Mouse (Mus musculus) hindlimb bud, embryonic 11.5 days (tissue): ENCODE measurements around the gene Klhl3.

Experiments
- DNase-seq: peaks from one replicate; pipeline ENCODE4 v3.0.0-alpha.2; 2012; ENCODE audit warnings: low read depth, low spot score; ENCODE audit errors: extremely low spot score

Gene Klhl3

DNA sequence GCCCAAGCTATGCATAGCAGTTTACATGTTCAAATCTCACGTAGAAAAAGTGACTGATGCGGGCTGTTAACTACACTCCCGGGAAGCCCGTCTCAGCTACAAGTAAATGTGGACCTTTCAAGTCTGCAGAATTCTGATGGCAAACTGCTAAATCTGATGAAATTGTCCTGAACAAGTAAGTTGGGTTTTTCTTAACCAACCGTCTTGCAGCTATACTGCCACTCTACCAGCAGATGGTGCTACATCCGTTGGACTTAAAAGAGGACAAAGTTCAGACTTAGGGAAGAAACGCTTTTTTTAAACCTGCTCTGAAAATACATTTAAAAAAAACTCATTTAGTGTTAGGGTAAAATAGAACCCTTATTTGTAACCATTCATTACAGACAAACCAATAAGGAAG lies 12.7 kb upstream of the Klhl3 start:
- no peak for DNase-seq

DNA sequence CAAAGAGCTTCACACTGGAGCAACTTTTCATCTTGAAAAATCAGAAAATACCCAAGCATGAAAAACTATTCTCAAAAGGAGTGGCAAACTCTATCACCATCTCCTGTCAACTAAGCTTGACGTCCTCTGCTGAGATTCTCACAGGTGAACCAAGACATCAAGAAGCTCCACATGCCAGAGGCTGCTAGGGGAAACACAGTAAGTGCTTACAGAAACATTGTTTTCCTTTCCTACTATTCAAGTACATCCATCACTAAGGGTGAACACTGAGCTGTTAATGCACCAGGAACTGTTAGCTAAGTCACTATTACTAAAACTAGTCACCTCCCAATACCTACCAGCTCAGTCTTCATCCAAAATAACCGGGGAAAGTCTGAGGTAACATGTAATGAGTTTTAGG lies 11.6 kb upstream of the Klhl3 start:
- DNase-seq, result no peak

- DNase-seq, result no peak
Measured at GRCm38 (mm10) chr13:58124278-58124677, 10.9 kb upstream of the Klhl3 start.

- DNase-seq, result no peak
Measured at GRCm38 (mm10) chr13:58123381-58123780, 10.0 kb upstream of the Klhl3 start.

- no peak for DNase-seq
Measured at GRCm38 (mm10) chr13:58122786-58123297, 9.4 kb upstream of the Klhl3 start.

- DNase-seq, result no peak
Measured at GRCm38 (mm10) chr13:58117318-58118017, 4.1 kb upstream of the Klhl3 start.

- no peak for DNase-seq
Measured at GRCm38 (mm10) chr13:58116801-58117200, 3.4 kb upstream of the Klhl3 start.

DNA sequence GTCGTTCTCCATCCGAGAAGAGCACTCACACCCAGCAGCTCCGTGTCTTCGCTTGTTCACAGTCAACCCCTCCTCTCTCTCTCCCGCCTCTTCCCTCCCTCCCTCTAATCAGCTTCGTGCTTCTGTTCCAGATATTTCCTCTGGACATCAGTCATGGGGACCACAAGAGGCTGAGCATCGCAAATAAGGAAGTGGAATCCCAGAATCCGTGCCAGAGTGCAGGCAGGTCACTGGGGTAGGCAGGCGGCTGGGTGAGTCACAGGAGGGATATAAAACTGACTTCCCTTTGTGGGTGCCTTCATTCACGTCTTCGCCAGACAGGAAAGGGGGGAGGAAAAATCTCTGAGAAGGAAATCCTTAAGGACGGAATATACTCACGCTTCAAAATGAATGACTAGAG lies 1.8 kb upstream of the Klhl3 start:
- DNase-seq, result no peak

DNA sequence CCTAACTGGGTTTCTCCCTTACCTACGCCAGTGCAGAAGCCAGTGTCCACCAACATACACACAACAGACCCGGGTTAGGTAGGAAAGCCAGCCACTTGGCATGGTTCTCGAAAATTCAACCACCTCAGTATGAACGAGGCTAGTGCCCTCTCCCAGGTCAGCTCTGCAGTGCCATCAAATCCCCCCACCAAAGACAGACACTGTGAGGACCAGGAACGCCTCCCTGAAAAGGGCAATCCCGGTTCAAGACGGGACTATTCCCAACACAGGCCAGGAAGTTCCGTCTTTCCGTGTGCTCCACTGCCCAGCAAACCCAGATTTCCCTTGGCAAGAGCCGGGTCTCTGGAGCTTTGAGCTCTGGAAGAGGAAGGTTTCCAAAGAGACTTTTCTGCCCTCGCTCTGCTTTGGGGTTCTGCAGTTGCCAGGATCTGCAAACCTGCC lies 771 bp downstream of the Klhl3 start:
- DNase-seq, result no peak

DNA sequence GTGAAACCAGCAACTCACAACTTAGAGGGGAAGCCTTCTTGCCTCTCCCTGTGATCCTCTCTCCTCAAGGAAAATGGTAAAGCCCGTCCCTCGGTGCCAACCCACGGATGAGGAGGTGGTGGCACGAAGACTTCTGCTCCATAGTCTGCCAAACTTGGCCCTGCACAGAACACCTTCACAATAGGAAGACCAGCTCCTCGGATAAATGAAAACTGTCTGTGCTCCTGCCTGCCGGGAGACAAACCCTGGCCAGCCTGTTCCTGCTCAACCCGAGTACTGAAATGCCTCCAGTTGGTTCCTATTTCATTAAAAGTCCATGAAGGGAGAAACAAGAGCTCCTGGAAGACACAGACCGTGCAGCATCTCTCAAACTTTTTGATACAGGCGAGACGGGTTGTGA lies 1.2 kb downstream of the Klhl3 start:
- no peak for DNase-seq

DNA sequence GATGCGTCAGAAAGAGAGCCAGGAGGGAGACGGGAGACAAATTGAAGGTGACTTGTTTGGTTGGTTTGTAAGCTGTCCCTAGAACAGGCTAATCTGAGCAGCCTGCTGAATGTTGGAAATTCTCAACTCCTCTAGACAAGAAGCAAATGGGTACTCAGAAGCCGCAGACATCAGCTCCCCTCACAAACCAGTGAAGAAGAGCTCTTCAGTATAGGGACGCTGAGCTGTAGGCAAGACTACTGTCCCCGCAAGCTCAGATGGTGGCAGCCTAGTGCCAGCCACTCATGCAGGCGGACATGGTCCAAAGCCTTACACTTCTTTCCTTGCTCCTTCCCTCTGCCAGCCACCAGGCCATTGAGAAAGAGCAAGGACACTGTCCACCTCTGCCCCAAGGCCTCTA lies 2.1 kb downstream of the Klhl3 start:
- DNase-seq, result no peak

DNA sequence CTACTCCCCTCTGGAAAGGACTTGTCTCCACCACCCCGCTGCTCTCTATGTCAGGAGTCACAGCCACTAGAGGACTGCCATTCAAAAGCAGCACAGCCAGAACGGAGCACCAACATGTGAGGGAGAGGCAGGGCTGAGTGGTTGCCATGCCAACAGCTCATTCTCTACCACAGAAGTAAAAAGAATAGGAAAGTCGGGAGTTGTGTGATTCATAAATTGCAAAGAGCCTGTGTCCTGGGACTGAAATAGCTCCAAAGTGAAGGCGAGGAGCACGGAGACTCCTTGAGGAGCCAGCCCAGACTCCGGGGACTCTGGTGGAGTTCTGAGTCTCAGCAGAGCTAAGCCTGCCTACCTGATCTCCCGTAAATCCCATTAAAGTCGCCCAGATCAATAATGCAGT lies 22.7 kb downstream of the Klhl3 start:
- DNase-seq, result no peak

DNA sequence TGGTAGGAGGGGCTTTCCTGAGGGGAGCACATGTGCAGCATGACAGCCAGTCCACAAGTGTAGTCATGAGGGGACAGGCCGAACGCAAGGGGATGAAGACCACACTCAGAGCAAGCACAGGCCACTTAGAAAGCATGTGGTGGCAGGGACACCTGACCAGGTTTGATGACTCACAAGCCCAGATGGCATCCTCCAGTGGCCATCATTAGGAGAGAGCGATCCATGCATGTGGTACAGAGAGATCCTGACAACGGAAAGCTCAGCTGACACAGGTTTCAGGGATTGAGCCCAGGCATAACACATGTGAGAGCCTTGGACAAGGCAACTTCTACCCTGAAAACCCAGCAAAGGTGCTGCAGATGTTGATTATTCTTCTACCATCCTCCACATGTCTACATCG lies 29.0 kb downstream of the Klhl3 start:
- no peak for DNase-seq

DNA sequence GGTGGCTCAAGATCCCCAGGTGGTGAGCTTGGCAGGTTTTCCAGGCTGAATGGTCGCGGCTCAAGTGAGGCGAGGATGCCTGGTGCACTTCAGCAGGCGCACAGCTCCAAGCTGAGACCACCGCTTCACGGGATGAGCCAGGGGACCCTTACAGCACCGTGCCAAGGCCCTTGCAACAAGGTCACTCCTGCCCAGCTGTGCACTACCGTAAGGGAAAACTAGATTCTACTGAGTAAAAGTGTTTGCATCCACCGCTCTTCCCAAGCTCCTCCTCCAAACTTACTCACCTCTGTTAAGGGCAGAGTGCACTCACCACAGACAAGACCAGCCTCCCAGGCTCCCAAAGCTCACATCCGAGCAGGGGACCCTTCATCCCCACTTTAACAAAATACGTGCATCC lies 29.9 kb downstream of the Klhl3 start:
- DNase-seq, result no peak

GRCm38 (mm10) chr13:58083048-58083447 lies 30.3 kb downstream of the Klhl3 start:
- DNase-seq, result no peak

GRCm38 (mm10) chr13:58078361-58078760 lies 35.0 kb downstream of the Klhl3 start:
- no peak for DNase-seq

DNA sequence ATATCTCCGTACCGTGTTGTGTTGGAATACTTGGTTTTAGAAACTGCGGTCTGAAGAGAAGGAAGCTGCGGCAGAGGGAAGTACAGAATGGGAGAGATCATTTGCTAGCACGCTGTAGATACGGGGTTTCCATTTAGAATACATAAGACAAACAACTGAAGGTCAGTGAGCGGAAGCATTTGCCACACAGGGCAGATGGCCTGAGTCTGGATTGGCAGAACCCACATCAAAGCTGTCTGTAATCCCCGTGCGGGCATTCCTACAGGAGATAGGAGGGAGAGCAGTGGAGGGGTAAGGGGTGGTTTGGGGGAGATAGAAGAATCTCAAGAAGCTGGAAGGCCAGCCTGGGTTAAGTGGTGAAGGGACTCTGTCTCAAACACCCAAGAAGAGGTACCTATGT lies 38.5 kb downstream of the Klhl3 start:
- no peak for DNase-seq

- DNase-seq, result no peak
Measured at GRCm38 (mm10) chr13:58074466-58074865, 38.9 kb downstream of the Klhl3 start.

- no peak for DNase-seq
Measured at GRCm38 (mm10) chr13:58073254-58073882, 40.0 kb downstream of the Klhl3 start.

- DNase-seq, result no peak
Measured at GRCm38 (mm10) chr13:58071209-58071608, 42.2 kb downstream of the Klhl3 start.

DNA sequence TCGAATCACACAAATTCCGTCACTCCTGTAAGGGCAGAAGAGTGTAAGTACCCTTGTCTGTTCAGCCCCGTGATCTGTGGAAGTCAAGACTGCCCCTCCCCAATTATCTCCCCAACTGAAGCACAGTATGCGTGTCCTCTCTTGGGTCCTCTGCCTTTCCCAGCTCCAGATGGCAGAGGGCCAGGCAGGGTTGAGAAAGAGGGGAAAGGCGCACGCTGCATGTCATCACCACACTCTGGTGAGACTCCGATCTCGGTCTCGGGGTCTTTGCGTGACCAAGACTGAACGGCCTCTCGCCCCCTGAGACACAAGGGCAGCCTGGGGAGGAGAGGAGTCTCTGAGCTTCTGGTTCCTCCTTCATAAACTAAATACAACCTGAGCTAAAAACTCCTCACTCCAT lies 42.9 kb downstream of the Klhl3 start:
- DNase-seq, result no peak

DNA sequence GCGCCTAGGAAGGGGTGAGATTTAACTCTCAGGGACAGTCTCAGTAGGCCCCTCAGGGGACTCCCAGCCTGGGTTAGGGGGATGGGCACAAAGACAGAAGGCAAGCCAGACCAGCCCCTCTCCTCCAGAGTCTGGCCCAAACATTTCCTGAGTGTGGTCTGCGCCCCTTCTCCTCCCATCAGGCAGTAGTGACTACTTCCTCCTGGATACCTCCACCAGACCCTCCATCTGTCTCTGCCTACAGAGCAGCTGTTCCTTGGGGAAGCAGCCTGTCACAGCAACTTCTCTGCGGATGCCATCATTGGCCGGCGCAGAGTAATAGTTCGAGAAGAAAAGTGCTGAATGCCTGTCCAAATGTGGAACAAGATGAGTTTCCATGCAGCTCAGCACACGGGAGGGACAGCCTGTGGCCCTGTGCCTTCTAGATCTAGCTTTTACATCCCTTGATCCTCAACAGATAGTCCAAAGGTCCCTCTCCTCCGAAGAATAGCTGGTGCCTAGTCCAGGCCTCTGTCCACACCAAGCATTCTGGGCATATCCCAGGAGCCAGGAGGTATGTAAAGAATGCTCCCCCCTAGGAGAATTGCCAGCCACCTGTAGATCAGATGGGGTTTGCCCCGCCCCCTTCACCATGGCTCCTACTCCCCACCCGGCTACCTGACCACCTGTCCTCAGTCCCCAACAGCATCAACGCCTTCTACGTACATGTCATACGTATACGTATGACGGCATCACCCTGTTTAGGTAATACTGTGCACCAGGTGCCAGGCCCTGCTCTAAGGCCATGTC lies 44.8 kb downstream of the Klhl3 start:
- no peak for DNase-seq
